Mouse (Mus musculus) kidney, postnatal 0 days (tissue): ENCODE data around the gene Vav2. TPM values are rescaled to one million over a fixed set of nuclear protein-coding genes. Genes with fewer than 3 reads are reported as not detected.
A peak's percentile ranks its signal among the peaks of the same experiment; 100 is the strongest.

Experiments used
- ATAC-seq: fragments of 200-750 bp; cut with Nextera tagmentation; replicated peaks from 2 replicates; pipeline ENCODE4 v1.8.0; 2017; ENCODE audit warnings: low read depth, moderate number of reproducible peaks, moderate TSS enrichment, moderate library complexity; ENCODE audit not compliant: low FRiP score
- DNase-seq: peaks from one replicate; pipeline ENCODE4 v3.0.0-alpha.2; 2016; ENCODE audit warnings: low spot score
- H3K27ac ChIP-seq: fragments of 300-500 bp; sonication (generic); 2 replicates; pipeline ENCODE4 v1.5.1; 2014; ENCODE audit warnings: mild to moderate bottlenecking
- H3K27me3 ChIP-seq: fragments of 300-500 bp; sonication (generic); 2 replicates; pipeline ENCODE4 v1.6.1; 2014; ENCODE audit warnings: low read length, mixed read lengths; ENCODE audit not compliant: insufficient read depth
- H3K36me3 ChIP-seq: fragments of 300-500 bp; sonication (generic); 2 replicates; pipeline ENCODE4 v1.6.1; 2014; ENCODE audit warnings: low read length, mixed read lengths; ENCODE audit not compliant: insufficient read depth
- H3K4me1 ChIP-seq: fragments of 300-500 bp; sonication (generic); replicated peaks from 2 replicates; pipeline ENCODE4 v1.6.1; 2014; ENCODE audit warnings: antibody characterized with exemption, low read length, mixed read lengths; ENCODE audit not compliant: insufficient read depth
- H3K4me2 ChIP-seq: fragments of 300-500 bp; sonication (generic); 2 replicates; pipeline ENCODE4 v1.6.1; 2014; ENCODE audit warnings: mild to moderate bottlenecking, low read length, moderate library complexity, mixed read lengths
- H3K4me3 ChIP-seq: fragments of 300-500 bp; sonication (generic); replicated peaks from 2 replicates; pipeline ENCODE4 v1.5.1; 2014; ENCODE audit warnings: low read depth, low read length
- H3K9ac ChIP-seq: fragments of 300-500 bp; sonication (generic); 2 replicates; pipeline ENCODE4 v1.6.1; 2014; ENCODE audit warnings: low read depth, low read length
- H3K9me3 ChIP-seq: fragments of 300-500 bp; sonication (generic); replicated peaks from 2 replicates; pipeline ENCODE4 v1.6.1; 2016; ENCODE audit warnings: low read length, inconsistent platforms, mixed read lengths
- CTCF ChIP-seq: IDR thresholded peaks from 2 replicates; pipeline ENCODE4 v1.5.1; 2016; ENCODE audit warnings: antibody characterized with exemption, low read depth, mild to moderate bottlenecking, moderate library complexity
- WGBS: fragments of 180-500 bp; shearing (Covaris S2); extraction: QIAGEN DNeasy Blood & Tissue Kit; methylation state at CpG from one replicate; pipeline ENCODE4 v1.1.7; 2014; 5-methylcytosine and 5-hydroxymethylcytosine counted together
- polyA plus RNA-seq: library from polyadenylated mRNA; unstranded; fragments of >200 nt; fragmentation: Nextera tagmentation; extraction: Ambion mirVana; gene quantifications from 2 replicates; pipeline ENCODE4 v1.2.1, GENCODE M21; 2015

Gene Vav2
- polyA plus RNA-seq, 1 experiment from 2014 or later: 4.7 TPM

DNA sequence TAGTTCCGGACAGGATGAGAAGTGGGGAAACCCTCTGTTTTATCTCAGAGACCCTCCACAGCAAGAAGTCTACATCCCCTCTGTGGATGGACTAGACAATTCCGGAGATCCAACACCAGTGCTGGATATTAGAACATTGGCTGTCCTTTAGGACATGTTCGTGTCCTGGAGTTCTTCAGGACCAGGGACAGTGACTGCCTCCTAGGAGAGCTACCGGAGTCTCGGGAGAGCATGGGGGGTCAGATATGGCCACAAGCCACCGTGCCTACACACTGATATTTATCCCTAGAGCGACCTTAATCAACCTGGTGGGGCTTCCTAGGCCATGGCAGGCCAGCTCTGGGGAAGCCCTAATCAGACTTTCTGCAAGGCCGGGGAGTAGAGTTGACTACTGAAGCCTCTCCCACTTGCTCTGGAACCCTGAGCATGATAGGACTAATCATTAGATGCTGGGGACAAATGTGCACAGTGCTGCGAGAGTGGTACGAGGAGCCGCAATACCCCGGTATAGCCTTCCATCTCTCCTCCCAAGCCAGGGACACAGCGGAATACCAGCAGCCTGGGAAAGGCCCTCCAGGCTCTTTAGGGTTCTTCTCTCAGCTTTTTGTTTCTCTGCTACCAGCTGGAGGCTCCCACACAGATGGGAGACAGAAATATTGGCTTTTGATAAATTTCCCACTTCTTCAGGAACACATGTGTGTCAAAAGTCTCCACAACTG, 125.9 kb downstream of the Vav2 start:
- DNase-seq (peak; percentile 47), ATAC-seq (no peak)
- Histone ChIP-seq H3K4me2 (no peak overlapping the region), H3K4me1 (peaks cover 12% of the 10 kb centered on the region), H3K9ac (no peak overlapping the region), H3K9me3 (no peaks in the 10 kb centered on the region), H3K27me3 (no peaks in the 10 kb centered on the region), H3K36me3 (no peaks in the 10 kb centered on the region), H3K27ac (no peak overlapping the region), H3K4me3 (no peak overlapping the region)
- WGBS: 74% methylated on average over 13 of the region's 13 CpGs
- no peak for TF ChIP-seq CTCF

DNA sequence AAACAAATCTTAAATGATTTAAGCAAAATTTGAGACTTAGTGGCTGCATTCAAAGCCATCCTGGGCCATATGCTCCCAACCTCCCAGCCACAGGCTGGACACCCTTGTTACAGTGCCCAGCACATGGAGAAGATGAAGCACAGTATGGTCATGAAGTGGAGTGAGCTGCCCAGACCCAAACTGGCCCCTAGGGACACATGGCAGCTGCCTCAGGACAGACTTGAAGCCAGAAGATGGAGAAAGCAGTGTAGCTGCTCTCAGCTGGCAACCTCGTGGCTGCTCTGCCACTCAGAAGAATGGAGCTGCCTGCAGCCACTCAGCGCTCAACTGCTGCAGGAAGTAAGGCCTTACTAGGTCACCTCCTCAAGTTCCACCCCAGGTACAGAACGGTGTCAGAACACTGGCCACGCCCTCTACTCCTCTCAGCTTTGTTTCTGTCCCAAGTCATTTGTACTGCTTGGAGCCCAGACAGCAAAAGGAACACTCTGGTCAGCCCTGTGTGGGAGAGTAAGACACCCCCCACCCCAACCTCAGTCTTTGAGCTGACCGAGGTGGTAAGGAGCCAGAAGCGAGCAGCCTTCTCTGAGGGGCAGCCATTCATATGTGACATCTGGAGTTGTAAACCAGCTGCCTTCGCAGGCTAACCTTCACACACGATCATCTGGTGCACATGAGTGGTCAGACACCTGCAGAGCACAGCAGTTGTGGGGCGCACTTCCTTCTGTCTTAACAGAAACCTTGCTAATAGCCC, 130.0 kb downstream of the Vav2 start:
- no peaks in the 10 kb centered on the region for H3K4me1 ChIP-seq
- H3K4me2 ChIP-seq: no peak overlapping the region
- no peak overlapping the region for H3K4me3 ChIP-seq
- no peak for ATAC-seq
- 48% methylated on average over 9 of the region's 9 CpGs for WGBS
- no peaks in the 10 kb centered on the region for H3K9me3 ChIP-seq
- no peak for TF ChIP-seq CTCF
- 0 out of 2 replicates have a peak, but pooled peaks cover 5% of the 10 kb centered on the region for H3K36me3 ChIP-seq
- DNase-seq: no peak
- H3K27ac ChIP-seq: no peak overlapping the region
- H3K27me3 ChIP-seq: no peaks in the 10 kb centered on the region
- H3K9ac ChIP-seq: no peak overlapping the region

DNA sequence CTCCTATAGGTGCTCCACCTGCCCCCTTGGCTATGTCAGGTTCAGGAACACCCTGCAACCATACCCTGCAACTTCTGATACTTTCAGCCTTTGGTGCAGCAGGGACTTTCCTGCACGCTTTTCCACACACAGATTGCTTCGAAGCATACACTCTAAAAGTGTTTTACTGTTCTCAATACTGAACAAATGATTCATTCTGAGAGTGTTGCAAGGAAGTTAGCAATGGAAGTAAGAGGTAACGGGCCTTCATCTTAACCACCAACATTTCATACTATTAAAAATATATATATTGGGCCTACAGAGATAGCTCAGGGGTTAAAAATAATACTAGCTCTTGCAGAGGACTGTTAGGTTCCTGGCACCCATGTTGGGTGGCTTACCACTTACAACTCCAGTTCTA, 132.1 kb downstream of the Vav2 start:
- H3K27ac ChIP-seq: no peak overlapping the region
- no peaks in the 10 kb centered on the region for H3K9me3 ChIP-seq
- no peak overlapping the region for H3K9ac ChIP-seq
- no peak overlapping the region for H3K4me3 ChIP-seq
- no peak for ATAC-seq
- no peak for TF ChIP-seq CTCF
- H3K27me3 ChIP-seq: no peaks in the 10 kb centered on the region
- no peak for DNase-seq
- WGBS: 93% methylated on average over 3 of the region's 3 CpGs
- H3K36me3 ChIP-seq: peaks cover 17% of the 10 kb centered on the region; the same call in 1 of the 2 replicates
- H3K4me1 ChIP-seq: no peaks in the 10 kb centered on the region
- H3K4me2 ChIP-seq: no peak overlapping the region

DNA sequence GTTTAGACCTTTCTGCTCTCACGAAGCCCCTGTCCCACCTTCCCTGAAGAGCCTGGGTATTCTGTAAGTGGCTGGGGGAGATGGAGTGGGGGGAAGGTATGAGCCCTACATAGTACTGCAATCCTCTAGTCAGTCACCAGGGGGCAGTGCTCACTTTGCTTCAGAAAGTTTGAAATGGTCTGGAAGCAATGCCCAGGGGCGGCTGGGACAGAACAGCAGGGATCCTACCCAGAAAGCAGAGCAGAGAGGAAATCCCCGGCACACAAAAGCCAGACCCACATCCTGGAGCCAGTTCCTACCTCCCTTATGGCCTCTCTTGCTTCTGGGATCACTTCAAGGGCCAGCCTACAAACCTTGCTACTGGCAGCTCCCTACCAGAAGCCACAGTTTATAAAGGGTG, 137.8 kb downstream of the Vav2 start:
- peak; percentile 93 for TF ChIP-seq CTCF
- DNase-seq (peak; percentile 94), ATAC-seq (no peak; the same call in 1 of the 2 replicates)
- Histone ChIP-seq H3K9ac (no peak overlapping the region), H3K4me2 (no peak overlapping the region), H3K9me3 (no peaks in the 10 kb centered on the region), H3K27ac (no peak overlapping the region), H3K4me3 (no peak overlapping the region), H3K27me3 (no peaks in the 10 kb centered on the region), H3K4me1 (no peaks in the 10 kb centered on the region), H3K36me3 (peaks cover 21% of the 10 kb centered on the region; the same call in 1 of the 2 replicates)
- WGBS: 15% methylated on average over 3 of the region's 3 CpGs

DNA sequence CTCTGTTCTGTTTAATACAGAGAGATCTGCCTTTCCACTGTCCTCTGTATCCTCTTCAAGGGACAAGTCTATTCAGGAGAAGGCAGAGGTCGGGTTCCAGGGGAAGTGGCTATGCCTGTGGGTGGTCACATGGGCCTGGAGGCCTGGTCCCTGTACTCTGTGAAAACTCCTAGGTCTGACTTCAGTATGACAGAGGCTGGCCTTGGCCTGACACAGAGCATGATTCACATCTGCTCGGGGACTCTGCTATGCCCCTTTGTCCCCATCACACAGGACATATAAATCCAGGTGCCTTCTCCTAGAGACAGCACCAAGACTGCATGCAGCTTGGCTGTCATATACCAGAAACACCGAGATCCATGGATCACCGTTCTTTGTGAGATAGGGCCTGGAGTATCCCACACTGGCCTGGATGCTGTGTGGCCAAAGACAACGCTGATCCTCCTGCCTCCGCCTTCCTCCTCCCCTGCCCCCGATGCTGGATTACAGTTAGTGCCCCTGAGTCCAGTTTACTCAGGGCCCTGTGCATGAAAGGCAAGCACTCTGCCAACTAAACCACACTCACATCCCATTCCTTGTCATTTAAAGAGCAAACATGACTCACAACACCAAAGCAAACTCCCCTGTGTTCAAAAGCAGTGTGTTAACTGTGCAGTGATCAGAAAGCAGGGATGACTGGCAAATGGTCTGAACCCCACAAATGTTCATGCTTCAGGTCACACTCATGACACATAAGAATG, 139.7 kb downstream of the Vav2 start:
- DNase-seq (no peak), ATAC-seq (no peak)
- Histone ChIP-seq H3K4me3 (no peak overlapping the region), H3K4me1 (no peaks in the 10 kb centered on the region), H3K27ac (no peak overlapping the region), H3K9ac (no peak overlapping the region), H3K9me3 (no peaks in the 10 kb centered on the region), H3K36me3 (peaks cover 25% of the 10 kb centered on the region), H3K27me3 (no peaks in the 10 kb centered on the region), H3K4me2 (no peak overlapping the region)
- TF ChIP-seq CTCF: no peak
- 75% methylated on average over 7 of the region's 7 CpGs for WGBS

DNA sequence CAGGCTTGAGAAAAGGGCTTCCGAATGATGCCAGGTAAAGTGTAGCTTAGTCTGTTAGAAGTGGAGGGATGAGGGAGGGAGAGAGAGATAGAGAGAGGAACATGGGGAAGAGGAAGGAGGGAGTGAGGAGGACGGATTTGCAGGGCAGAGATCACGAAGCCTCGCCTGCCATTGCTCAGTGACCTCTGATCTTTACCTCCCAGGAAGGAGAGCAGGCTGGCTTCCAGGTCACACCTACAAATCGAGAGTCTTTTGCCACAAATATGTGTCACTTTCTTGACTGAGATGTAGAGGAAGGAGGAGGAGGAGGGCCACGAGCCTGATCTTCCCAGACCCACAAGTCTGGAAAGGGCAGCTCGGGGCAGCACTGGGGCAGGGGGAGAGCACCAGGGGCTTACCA, 142.4 kb downstream of the Vav2 start:
- no peaks in the 10 kb centered on the region for H3K4me1 ChIP-seq
- 58% methylated on average over 7 of the region's 7 CpGs for WGBS

More for the DNA sequence above, 142.4 kb downstream of the Vav2 start:
- no peaks in the 10 kb centered on the region for H3K9me3 ChIP-seq
- no peak overlapping the region for H3K4me3 ChIP-seq
- no peak overlapping the region for H3K4me2 ChIP-seq
- H3K36me3 ChIP-seq: peaks cover 18% of the 10 kb centered on the region; the same call in 1 of the 2 replicates
- TF ChIP-seq CTCF: no peak
- DNase-seq (no peak), ATAC-seq (no peak)
- H3K27me3 ChIP-seq: no peaks in the 10 kb centered on the region
- no peak overlapping the region for H3K9ac ChIP-seq
- no peak overlapping the region for H3K27ac ChIP-seq
